Mouse (Mus musculus) thymus, postnatal 14 days (tissue): ENCODE measurements around the gene Fance.
"Not testable (repeated sequence)": the region's sequence is repeated elsewhere in the genome, so short reads cannot be mapped to it uniquely, and the experiment has no call there.

Experiments
- DNase-seq: peaks from one replicate; pipeline ENCODE4 v3.0.0; 2021

The Fance gene

DNA sequence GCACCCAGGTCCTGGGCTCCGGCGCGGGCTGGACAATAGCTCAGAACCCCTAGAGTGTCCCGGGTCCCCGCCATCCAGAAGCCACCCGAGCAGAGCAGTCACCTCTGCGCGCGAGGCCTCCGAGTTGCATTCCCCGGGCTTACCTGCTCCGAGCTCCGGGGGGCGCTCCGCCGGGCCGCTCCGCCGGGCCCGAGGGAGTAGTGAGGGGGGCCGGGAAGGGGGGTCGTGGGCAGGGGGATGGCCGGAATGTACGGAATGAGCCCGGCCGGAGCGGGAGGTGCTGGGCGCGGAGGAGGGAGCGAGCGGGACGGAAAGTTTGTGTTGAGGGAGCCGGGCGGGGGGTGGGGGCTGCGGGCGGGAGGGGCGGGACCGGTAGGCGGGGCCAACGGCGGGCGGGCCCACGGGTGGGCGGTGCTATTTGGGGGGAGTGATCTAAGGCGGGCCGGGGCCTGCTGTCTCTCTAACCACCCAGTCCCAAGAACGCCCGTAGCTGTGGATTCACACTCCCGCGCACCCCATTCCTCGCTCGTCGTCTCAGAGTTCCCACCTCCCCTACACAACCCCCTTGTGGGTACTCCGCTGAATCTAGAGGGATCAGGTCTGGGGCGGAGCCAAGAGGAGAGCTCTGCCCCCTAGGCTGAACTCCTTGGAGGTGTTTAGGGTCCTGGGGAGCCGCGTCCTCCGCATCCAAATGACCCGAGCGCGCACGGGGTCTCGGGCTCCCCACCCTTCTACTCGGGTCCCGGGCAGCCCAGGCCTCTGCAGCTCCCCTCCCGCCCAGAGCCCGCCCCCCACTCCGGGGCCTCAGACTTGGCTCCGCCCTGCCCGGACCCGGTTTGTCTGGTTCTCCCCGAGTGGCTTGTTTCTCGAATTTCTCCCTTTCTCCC lies 37.4 kb downstream of the Fance start, which contains the start of gene Tead3:
TSS of gene Tead3 (minus strand) at position 352 of the 887 bp plus-strand sequence.
- peak; percentile 85 for DNase-seq

GRCm38 (mm10) chr17:28351353-28351890 lies 38.1 kb downstream of the Fance start:
- DNase-seq, result peak; percentile 68

GRCm38 (mm10) chr17:28352018-28352417 lies 38.7 kb downstream of the Fance start:
- no peak for DNase-seq

- no peak for DNase-seq
Measured at GRCm38 (mm10) chr17:28355871-28356270, 42.6 kb downstream of the Fance start.

GRCm38 (mm10) chr17:28358576-28359261 lies 45.4 kb downstream of the Fance start:
- DNase-seq, result not testable (repeated sequence)

GRCm38 (mm10) chr17:28360531-28361277 lies 47.4 kb downstream of the Fance start:
- no peak for DNase-seq

- no peak for DNase-seq
Measured at GRCm38 (mm10) chr17:28361921-28362652, 48.8 kb downstream of the Fance start.

DNA sequence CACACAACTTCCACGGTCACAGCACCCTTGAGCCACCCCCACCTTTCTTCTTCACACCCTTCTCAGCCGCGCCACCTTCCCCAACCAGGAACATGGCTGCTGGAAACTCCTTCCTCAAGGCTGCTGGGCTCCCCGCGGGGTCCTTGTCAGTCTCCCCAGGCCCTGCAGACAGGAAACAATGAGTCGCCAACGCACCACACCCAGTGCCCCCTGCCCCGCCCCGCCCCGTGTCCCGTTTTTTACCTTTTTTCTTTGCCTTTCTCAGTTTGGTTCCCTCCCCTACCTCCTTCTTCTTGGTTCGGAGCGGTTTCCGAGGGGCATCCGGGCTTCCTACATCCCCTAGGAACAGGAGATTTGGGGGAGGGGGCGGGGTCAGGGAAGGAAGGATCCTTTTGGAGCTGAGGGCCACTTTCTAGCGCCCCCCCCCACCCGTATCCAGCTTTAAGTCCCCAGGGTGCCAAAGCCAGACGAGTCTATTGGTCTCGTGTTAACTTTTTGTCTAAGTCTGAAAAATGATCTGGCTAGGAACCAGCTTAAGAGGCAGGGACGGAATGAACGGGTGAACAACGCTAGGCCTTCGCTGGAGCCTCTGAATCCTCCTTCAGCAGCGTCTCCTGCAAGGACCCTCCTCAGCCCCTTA lies 49.5 kb downstream of the Fance start:
- DNase-seq, result no peak

DNA sequence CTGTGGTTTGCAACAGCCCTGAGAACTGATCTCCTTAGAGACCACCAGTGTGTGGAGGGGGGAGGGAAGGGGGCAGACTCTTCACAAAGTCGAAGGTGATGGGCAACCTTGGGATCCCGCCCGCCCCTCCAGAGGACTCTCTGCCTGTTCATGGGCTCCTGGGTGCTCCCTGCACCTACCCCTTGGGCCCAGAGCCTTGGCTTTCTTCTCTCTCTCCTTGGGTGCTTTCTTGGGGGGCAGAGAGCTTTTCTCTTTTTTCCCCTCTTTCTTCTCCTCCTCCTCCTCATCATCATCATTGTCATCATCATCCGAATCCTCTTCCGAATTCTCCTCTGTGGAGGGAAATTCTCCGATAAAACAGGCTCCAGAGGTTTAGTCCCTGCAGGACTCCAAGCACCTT lies 50.2 kb downstream of the Fance start:
- no peak for DNase-seq

GRCm38 (mm10) chr17:28365122-28365521 lies 51.8 kb downstream of the Fance start, which contains the start of gene Tulp1:
Tulp1 (minus strand) TSS chr17:28365222.
- no peak for DNase-seq

- DNase-seq, result peak; percentile 86
Measured at GRCm38 (mm10) chr17:28368449-28368848, 55.1 kb downstream of the Fance start.

GRCm38 (mm10) chr17:28369056-28369455 lies 55.7 kb downstream of the Fance start:
- DNase-seq, result no peak

- no peak for DNase-seq
Measured at GRCm38 (mm10) chr17:28371286-28371685, 58.0 kb downstream of the Fance start.

DNA sequence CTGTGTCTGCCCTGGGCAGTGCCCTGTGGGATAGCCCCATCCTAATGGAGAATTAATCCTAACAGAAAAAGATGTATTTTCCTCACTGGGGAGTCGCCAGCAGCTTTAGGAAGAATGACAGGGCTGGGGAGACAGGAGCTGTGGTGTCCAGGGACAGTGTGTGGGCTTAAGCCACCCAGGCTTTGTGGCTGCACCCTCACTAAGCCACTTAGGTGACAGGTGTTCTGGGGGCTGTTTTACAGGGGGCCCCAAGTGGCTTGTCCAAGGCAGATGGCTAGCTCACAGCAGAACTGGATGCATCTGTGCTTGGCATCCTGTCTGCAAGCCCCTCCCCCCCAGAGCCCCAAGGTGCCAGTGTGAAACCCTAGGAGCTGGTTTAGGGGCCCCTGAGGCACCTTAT lies 58.6 kb downstream of the Fance start:
- no peak for DNase-seq

DNA sequence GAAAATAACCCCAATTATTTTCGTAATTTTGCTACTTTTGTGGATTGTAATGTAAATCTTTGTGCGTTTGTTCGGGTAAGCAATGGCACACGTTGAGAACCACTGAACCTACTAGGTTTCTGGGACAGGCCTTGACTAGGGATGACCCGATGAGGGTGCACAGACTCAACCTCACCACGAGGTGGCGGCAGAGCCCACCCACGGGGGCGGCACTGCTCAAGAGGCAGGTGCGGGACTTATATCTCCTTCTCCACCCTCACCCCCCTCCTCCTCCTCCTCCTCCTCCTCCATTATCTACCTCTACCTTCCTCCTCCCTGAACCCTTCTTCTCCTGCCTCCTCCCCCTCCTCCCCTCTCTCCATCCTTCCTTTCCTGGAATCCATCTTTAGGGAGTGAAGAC lies 60.5 kb downstream of the Fance start:
- DNase-seq, result peak; percentile 92

DNA sequence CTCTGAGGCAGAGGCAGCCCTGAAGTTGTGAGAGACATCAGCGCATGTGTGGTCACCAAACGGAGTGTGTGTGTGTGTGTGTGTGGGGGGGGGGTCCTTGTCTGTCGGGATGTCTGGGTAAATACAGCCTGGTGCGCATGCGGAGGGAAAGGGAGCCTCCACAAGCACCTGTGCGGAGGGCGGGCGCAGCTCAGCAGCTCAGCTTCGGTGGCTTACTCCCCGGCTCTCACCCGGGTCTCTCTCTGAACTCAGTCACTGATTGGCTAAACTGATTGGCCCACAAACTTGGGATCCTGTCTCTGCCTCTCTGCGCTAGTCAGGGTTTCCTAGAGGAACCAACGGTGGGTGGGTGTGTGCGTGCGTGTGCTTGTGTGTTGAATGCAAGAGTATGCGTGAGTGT lies 61.2 kb downstream of the Fance start:
- peak; percentile 88 for DNase-seq

DNA sequence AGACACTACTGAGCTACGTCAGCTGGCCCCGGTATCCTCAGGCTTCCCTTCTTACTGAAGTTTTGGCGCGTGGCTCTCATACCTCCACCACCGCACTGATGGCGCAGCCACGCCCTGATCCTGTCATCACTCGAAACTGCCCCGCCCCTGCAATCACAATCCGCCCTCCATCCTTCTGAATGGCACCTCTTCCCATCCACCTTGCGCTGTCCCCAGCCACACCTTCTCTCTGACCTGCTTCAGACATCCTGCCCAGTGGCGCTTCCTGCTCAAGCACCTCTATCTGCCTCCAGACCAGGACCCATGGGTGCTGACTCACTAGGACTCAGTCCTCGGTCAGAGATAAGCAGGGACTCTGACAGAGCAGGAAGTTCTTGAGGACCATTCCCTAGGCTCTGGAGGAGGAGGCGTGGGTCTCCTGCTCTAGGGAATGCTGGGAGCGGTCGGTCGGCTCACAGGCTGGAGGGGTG lies 62.3 kb downstream of the Fance start:
- DNase-seq, result peak; percentile 34
